Mouse (Mus musculus): ENCODE measurements around the gene Meis1. TPM values are rescaled to one million over a fixed set of nuclear protein-coding genes. Genes with fewer than 3 reads are reported as not detected.

Gene Meis1
- polyA plus RNA-seq, 1 experiment from 2014 or later = 132 TPM

- WGBS = 86% methylated on average over 5 of the region's 5 CpGs
- DNase-seq (no peak), ATAC-seq (ENCODE audit: insufficient read depth) (no peak)
- Histone ChIP-seq H3K4me1 (ENCODE audit: insufficient read depth) (0 out of 2 replicates have a peak, but pooled peaks cover 7% of the 10 kb centered on the region), H3K9me3 (ENCODE audit: low read depth, low read length) (no peaks in the 10 kb centered on the region), H3K9ac (no peak overlapping the region), H3K4me3 (ENCODE audit: low read depth, low read length) (no peak overlapping the region), H3K4me2 (no peak overlapping the region), H3K27me3 (ENCODE audit: insufficient read depth, low read length) (no peaks in the 10 kb centered on the region), H3K36me3 (ENCODE audit: insufficient read depth) (peaks cover 41% of the 10 kb centered on the region), H3K27ac (ENCODE audit: low read depth) (no peak overlapping the region)
- no peak for TF ChIP-seq CTCF (IDR thresholded peaks at IDR 0.05; ENCODE audit: low read depth)
Observed at GRCm38 (mm10) chr11:18882315-18882714, 136.5 kb downstream of the Meis1 start.

DNA sequence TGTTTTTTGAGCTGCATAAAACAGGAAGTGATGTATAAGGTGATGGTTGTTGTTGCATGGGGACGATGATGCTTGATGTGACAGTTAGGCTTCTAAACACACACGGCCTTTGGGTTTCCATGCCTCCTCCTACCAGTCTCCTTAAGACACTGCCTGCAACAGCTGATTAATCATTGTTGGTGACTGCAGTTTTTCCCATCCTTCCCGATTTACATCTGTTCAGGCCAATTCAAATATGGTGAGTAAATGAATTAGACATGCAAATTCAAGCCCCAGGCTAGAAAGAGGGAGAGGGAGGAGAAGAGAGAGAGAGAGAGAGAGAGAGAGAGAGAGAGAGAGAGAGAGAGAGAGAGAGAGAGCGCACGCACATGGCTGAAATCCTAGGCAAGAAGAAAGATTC lies 138.0 kb downstream of the Meis1 start:
- DNase-seq (no peak), ATAC-seq (ENCODE audit: insufficient read depth) (no peak)
- Histone ChIP-seq H3K9ac (no peak overlapping the region), H3K27me3 (ENCODE audit: insufficient read depth, low read length) (0 out of 2 replicates have a peak, but pooled peaks cover 9% of the 10 kb centered on the region), H3K4me3 (ENCODE audit: low read depth, low read length) (no peak overlapping the region), H3K9me3 (ENCODE audit: low read depth, low read length) (no peaks in the 10 kb centered on the region), H3K27ac (ENCODE audit: low read depth) (no peak overlapping the region), H3K4me2 (no peak overlapping the region), H3K36me3 (ENCODE audit: insufficient read depth) (peaks cover 41% of the 10 kb centered on the region), H3K4me1 (ENCODE audit: insufficient read depth) (0 out of 2 replicates have a peak, but pooled peaks cover 4% of the 10 kb centered on the region)
- no peak for TF ChIP-seq CTCF (IDR thresholded peaks at IDR 0.05; ENCODE audit: low read depth)
- 36% methylated on average over 5 of the region's 5 CpGs for WGBS

DNA sequence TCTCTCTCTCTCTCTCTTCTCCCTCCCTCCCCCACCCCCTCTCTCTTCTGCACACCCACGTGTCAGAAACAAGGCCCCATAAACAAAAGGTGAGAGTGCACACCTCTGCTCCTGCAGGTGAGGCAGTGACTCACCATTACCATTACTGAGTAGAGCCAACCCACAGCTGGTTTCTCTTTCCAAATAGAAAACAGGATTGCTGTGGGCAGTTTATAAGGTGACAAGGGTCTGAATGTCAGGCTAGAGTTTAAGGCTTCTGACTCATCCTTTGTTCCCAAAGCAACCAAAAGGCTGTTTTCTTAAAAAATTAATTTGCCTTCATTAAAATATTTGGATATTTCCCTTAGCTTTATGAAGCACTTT lies 139.3 kb downstream of the Meis1 start:
- 7% methylated on average over 1 of the region's 1 CpGs for WGBS

DNA sequence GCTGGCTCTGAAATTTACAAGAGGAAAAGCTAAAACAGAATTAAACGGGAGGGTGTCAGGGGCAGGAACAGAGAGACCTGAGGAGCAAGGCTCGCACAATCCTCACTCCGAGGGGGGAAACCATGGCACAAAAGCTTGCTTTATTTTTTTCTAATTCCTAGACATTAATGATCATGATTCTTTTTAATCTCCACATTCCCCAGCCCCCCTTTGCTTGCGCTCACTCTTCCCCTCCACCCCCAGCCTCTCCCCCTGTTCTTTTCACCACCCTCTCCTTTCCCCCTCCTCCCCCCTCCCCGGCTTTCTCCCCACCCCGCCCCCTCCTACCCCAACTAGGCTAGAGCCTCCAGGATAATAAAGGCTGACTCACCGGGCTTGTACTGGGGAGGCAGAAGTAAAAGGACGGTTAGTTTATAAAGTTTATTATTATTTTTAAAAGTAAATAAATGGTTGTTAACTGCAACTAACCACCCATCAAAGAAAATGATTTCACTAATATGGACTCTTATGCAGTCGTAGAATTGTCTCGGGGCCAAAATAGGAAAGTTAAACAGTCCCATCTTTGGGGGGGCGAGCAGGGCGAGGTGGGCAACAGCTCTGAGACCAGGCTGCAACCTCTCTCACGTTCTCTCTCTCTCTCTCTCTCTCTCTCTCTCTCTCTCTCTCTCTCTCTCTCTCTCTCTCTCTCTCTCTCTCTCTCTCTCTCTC lies 139.9 kb downstream of the Meis1 start:
- WGBS = 2% methylated on average over 13 of the region's 13 CpGs
- Histone ChIP-seq H3K4me2 (peak overlapping the region; percentile 79), H3K4me1 (ENCODE audit: insufficient read depth) (peaks cover 6% of the 10 kb centered on the region; the same call in 1 of the 2 replicates), H3K9me3 (ENCODE audit: low read depth, low read length) (no peaks in the 10 kb centered on the region), H3K36me3 (ENCODE audit: insufficient read depth) (peaks cover 27% of the 10 kb centered on the region), H3K27me3 (ENCODE audit: insufficient read depth, low read length) (0 out of 2 replicates have a peak, but pooled peaks cover 15% of the 10 kb centered on the region), H3K9ac (peak overlapping the region; percentile 55), H3K4me3 (ENCODE audit: low read depth, low read length) (peak overlapping the region; percentile 41), H3K27ac (ENCODE audit: low read depth) (peak overlapping the region; percentile 90)
- no peak for ATAC-seq (ENCODE audit: insufficient read depth)
- DNase-seq = peak; percentile 61
- TF ChIP-seq CTCF (IDR thresholded peaks at IDR 0.05; ENCODE audit: low read depth) = no peak

More for the DNA sequence above, 139.3 kb downstream of the Meis1 start:
- Histone ChIP-seq H3K4me3 (ENCODE audit: low read depth, low read length) (no peak overlapping the region), H3K9ac (no peak overlapping the region; the same call in 1 of the 2 replicates), H3K27ac (ENCODE audit: low read depth) (no peak overlapping the region; the same call in 1 of the 2 replicates), H3K27me3 (ENCODE audit: insufficient read depth, low read length) (0 out of 2 replicates have a peak, but pooled peaks cover 15% of the 10 kb centered on the region), H3K36me3 (ENCODE audit: insufficient read depth) (peaks cover 31% of the 10 kb centered on the region), H3K9me3 (ENCODE audit: low read depth, low read length) (no peaks in the 10 kb centered on the region), H3K4me2 (peak overlapping the region; percentile 79), H3K4me1 (ENCODE audit: insufficient read depth) (0 out of 2 replicates have a peak, but pooled peaks cover 6% of the 10 kb centered on the region)
- ATAC-seq (ENCODE audit: insufficient read depth) (no peak), DNase-seq (no peak)
- TF ChIP-seq CTCF (IDR thresholded peaks at IDR 0.05; ENCODE audit: low read depth) = no peak

DNA sequence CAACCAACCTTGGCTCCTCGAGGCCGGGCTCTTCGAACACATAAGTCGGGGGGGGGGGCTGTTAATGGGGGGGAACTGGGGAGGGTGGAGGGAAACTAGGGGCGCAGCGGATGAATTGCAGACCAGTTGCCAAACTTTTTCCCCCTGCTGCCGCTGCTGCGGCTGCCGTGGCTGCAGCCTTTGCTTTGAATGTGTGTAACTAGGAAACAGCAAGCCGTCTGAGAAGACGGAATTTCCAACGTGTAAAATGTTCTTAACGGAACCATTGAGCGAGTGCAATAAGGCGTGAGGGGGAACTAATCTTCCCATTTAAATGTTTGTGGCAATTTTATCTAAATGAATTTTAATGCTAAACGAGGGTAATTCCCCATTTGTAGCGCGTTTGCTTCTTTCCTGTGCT lies 140.8 kb downstream of the Meis1 start:
- no peaks in the 10 kb centered on the region for H3K9me3 ChIP-seq (ENCODE audit: low read depth, low read length)
- TF ChIP-seq CTCF (IDR thresholded peaks at IDR 0.05; ENCODE audit: low read depth) = no peak
- peak overlapping the region; percentile 55 for H3K9ac ChIP-seq
- H3K36me3 ChIP-seq (ENCODE audit: insufficient read depth) = peaks cover 20% of the 10 kb centered on the region
- peak overlapping the region; percentile 79 for H3K4me2 ChIP-seq
- H3K4me3 ChIP-seq (ENCODE audit: low read depth, low read length) = peak overlapping the region; percentile 41
- 0 out of 2 replicates have a peak, but pooled peaks cover 15% of the 10 kb centered on the region for H3K27me3 ChIP-seq (ENCODE audit: insufficient read depth, low read length)
- peak overlapping the region; percentile 90 for H3K27ac ChIP-seq (ENCODE audit: low read depth)
- under 1% methylated on average over 18 of the region's 18 CpGs for WGBS
- ATAC-seq (ENCODE audit: insufficient read depth) (peak; percentile 10; the same call in 1 of the 2 replicates), DNase-seq (peak; percentile 86)
- peaks cover 5% of the 10 kb centered on the region; the same call in 1 of the 2 replicates for H3K4me1 ChIP-seq (ENCODE audit: insufficient read depth)

GRCm38 (mm10) chr11:18877626-18878011 lies 141.2 kb downstream of the Meis1 start:
- DNase-seq (peak; percentile 95), ATAC-seq (ENCODE audit: insufficient read depth) (peak; percentile 87)
- Histone ChIP-seq H3K9me3 (ENCODE audit: low read depth, low read length) (no peaks in the 10 kb centered on the region), H3K27me3 (ENCODE audit: insufficient read depth, low read length) (0 out of 2 replicates have a peak, but pooled peaks cover 15% of the 10 kb centered on the region), H3K36me3 (ENCODE audit: insufficient read depth) (peaks cover 17% of the 10 kb centered on the region), H3K9ac (peak overlapping the region; percentile 55), H3K4me3 (ENCODE audit: low read depth, low read length) (peak overlapping the region; percentile 41), H3K4me1 (ENCODE audit: insufficient read depth) (peaks cover 5% of the 10 kb centered on the region; the same call in 1 of the 2 replicates), H3K27ac (ENCODE audit: low read depth) (peak overlapping the region; percentile 90), H3K4me2 (peak overlapping the region; percentile 79)
- peak; percentile 56 for TF ChIP-seq CTCF (IDR thresholded peaks at IDR 0.05; ENCODE audit: low read depth)
- under 1% methylated on average over 23 of the region's 27 CpGs for WGBS
